Mouse (Mus musculus) G1E (cell line): ENCODE results near the gene Cdc42bpa. TPM values are rescaled to one million over a fixed set of nuclear protein-coding genes. Genes with fewer than 3 reads are reported as not detected.

Experiments used
- ATAC-seq: 2 replicates; pipeline ENCODE4 v1.8.0; 2016; ENCODE audit warnings: mild to moderate bottlenecking; ENCODE audit not compliant: insufficient number of reproducible peaks, poor library complexity, low FRiP score, severe bottlenecking; ENCODE audit errors: extremely low read depth
- DNase-seq: peaks from one replicate; pipeline ENCODE4 v3.0.0; 2012; ENCODE audit warnings: low spot score
- H3K27me3 ChIP-seq: 2 replicates; pipeline ENCODE4 v1.6.1; 2012; ENCODE audit warnings: mild to moderate bottlenecking, low read length, inconsistent platforms; ENCODE audit not compliant: insufficient read depth
- H3K36me3 ChIP-seq: replicated peaks from 2 replicates; pipeline ENCODE3; 2012; ENCODE audit warnings: mild to moderate bottlenecking, inconsistent platforms
- H3K4me1 ChIP-seq: 2 replicates; pipeline ENCODE4 v1.6.1; 2012; ENCODE audit warnings: low read depth, low read length, inconsistent platforms, mixed read lengths; ENCODE audit not compliant: insufficient read depth
- H3K4me3 ChIP-seq: 2 replicates; pipeline ENCODE4 v1.5.1; 2012; ENCODE audit warnings: low read depth, mild to moderate bottlenecking, inconsistent platforms, low read length, moderate library complexity, mixed read lengths
- H3K9me3 ChIP-seq: replicated peaks from 2 replicates; pipeline ENCODE4 v1.6.1; 2012; ENCODE audit warnings: inconsistent platforms
- CTCF ChIP-seq: IDR thresholded peaks from 2 replicates; pipeline ENCODE4 v1.5.1; 2012; ENCODE audit warnings: low read depth, low read length, inconsistent platforms, mixed read lengths
- GATA1 ChIP-seq: IDR thresholded peaks from 2 replicates; pipeline ENCODE4 v1.6.1; 2012; ENCODE audit warnings: borderline replicate concordance, low read length, inconsistent platforms, mixed read lengths
- GATA2 ChIP-seq: IDR thresholded peaks from 2 replicates; pipeline ENCODE4 v1.6.1; 2012; ENCODE audit warnings: low read depth, low read length, inconsistent platforms, borderline replicate concordance
- POLR2AphosphoS5 ChIP-seq: IDR thresholded peaks from 2 replicates; pipeline ENCODE4 v1.6.1; 2012; ENCODE audit warnings: low read depth, low read length, inconsistent platforms; ENCODE audit not compliant: insufficient replicate concordance
- TAL1 ChIP-seq: conservative IDR thresholded peaks from 2 replicates; pipeline ENCODE4 v1.6.1; 2012; ENCODE audit warnings: low read depth, low read length, inconsistent platforms, mixed read lengths
- polyA plus RNA-seq: library from polyadenylated mRNA; stranded (reverse); fragments of >175 nt; gene quantifications from 2 replicates; pipeline ENCODE4 v1.2.3, GENCODE M21; 2012
- total RNA-seq, 2 experiments: library from RNA; stranded (forward) in 1 of 2; stranded (reverse) in 1 of 2; fragments of 200-1000 nt in 1 of 2; fragments of >200 nt in 1 of 2; fragmentation: Nextera tagmentation in 1 of 2; gene quantifications; 2 replicates each; pipeline ENCODE4 v1.2.3; 2014 to 2017

Cdc42bpa gene
- total and polyA plus RNA-seq, 3 experiments = 8.2 to 90.0 (median 28.2) TPM

- Histone ChIP-seq H3K4me3 (no peak overlapping the region), H3K4me1 (peaks cover 4% of the 10 kb centered on the region), H3K27me3 (peaks cover 40% of the 10 kb centered on the region)
Measured at GRCm38 (mm10) chr1:180212911-180213310, 252.6 kb downstream of the Cdc42bpa start.

GRCm38 (mm10) chr1:180215044-180215443 lies 254.8 kb downstream of the Cdc42bpa start:
- ATAC-seq (peak; percentile 68), DNase-seq (peak; percentile 80)
- Histone ChIP-seq H3K4me3 (no peak overlapping the region), H3K36me3 (no peaks in the 10 kb centered on the region), H3K4me1 (peaks cover 10% of the 10 kb centered on the region), H3K27me3 (peaks cover 37% of the 10 kb centered on the region), H3K9me3 (no peaks in the 10 kb centered on the region)
- TF ChIP-seq TAL1 (no peak), CTCF (peak; percentile 95)

More at GRCm38 (mm10) chr1:180212911-180213310, 252.6 kb downstream of the Cdc42bpa start:
- H3K9me3 ChIP-seq = no peaks in the 10 kb centered on the region
- no peaks in the 10 kb centered on the region for H3K36me3 ChIP-seq
- TF ChIP-seq GATA2 (no peak), GATA1 (no peak), TAL1 (no peak), CTCF (no peak), POLR2AphosphoS5 (no peak)
- ATAC-seq = no peak
- DNase-seq = no peak

Other genes starting within 250 kb of the Cdc42bpa start
- gene Kif28, start 215.2 kb upstream of the Cdc42bpa start, total RNA-seq (2014; fragmentation: Nextera tagmentation) = not detected in 2 replicates
- gene Kif28, start 215.2 kb upstream of the Cdc42bpa start, total RNA-seq (2017) = 0.05 TPM in 1 of 2 replicates, not detected in the other
- 0.01 TPM in 1 of 2 replicates, not detected in the other for gene Kif28, start 215.2 kb upstream of the Cdc42bpa start, polyA plus RNA-seq
- gene Gm10518, start 157.1 kb upstream of the Cdc42bpa start, total RNA-seq (2014; fragmentation: Nextera tagmentation) = 1.2 TPM in 1 of 2 replicates, not detected in the other
- 0.17 and 0.55 TPM in 2 replicates for gene Gm10518, start 157.1 kb upstream of the Cdc42bpa start, total RNA-seq (2017)
- gene Gm10518, start 157.1 kb upstream of the Cdc42bpa start, polyA plus RNA-seq = not detected in 2 replicates
- gene Ahctf1, start 156.8 kb upstream of the Cdc42bpa start, total RNA-seq (2014; fragmentation: Nextera tagmentation) = 109 and 113 TPM in 2 replicates
- gene Ahctf1, start 156.8 kb upstream of the Cdc42bpa start, total RNA-seq (2017) = 68.9 and 74.7 TPM in 2 replicates
- gene Ahctf1, start 156.8 kb upstream of the Cdc42bpa start, polyA plus RNA-seq = 22.4 and 27.5 TPM in 2 replicates
- 3.6 and 4.4 TPM in 2 replicates for gene Coq8a, start 239.1 kb downstream of the Cdc42bpa start, total RNA-seq (2014; fragmentation: Nextera tagmentation)
- gene Coq8a, start 239.1 kb downstream of the Cdc42bpa start, total RNA-seq (2017) = 4.0 and 4.3 TPM in 2 replicates
- gene Coq8a, start 239.1 kb downstream of the Cdc42bpa start, polyA plus RNA-seq = 4.6 and 6.2 TPM in 2 replicates